Mouse (Mus musculus) forebrain, embryonic 10.5 days (tissue): ENCODE measurements at regions not wholly inside any gene's neighbourhood (a gene's known extent, or its start where the extent isn't known, plus 50 kb on each side); places are given as distances from the start of the nearest gene placed in this dataset.

Experiments
- DNase-seq: peaks from one replicate; pipeline ENCODE4 v3.0.0-alpha.2; 2017; ENCODE audit warnings: low spot score; ENCODE audit errors: extremely low spot score
- H3K27ac ChIP-seq: fragments of 300-500 bp; sonication (generic); 2 replicates; pipeline ENCODE4 v1.5.1; 2016; ENCODE audit warnings: mild to moderate bottlenecking
- H3K27me3 ChIP-seq: fragments of 300-500 bp; sonication (generic); 2 replicates; pipeline ENCODE4 v1.6.1; 2016; ENCODE audit warnings: mild to moderate bottlenecking; ENCODE audit not compliant: poor library complexity, severe bottlenecking
- H3K36me3 ChIP-seq: fragments of 300-500 bp; sonication (generic); replicated peaks from 2 replicates; pipeline ENCODE4 v1.6.1; 2016; ENCODE audit warnings: mild to moderate bottlenecking, moderate library complexity
- H3K4me1 ChIP-seq: fragments of 300-500 bp; sonication (generic); 2 replicates; pipeline ENCODE4 v1.6.1; 2016
- H3K4me3 ChIP-seq: fragments of 300-500 bp; sonication (generic); 2 replicates; pipeline ENCODE4 v1.5.1; 2016; ENCODE audit warnings: mild to moderate bottlenecking, moderate library complexity
- H3K9me3 ChIP-seq: fragments of 300-500 bp; sonication (generic); 2 replicates; pipeline ENCODE4 v1.6.1; 2016; ENCODE audit warnings: mild to moderate bottlenecking, moderate library complexity
- WGBS: fragments of 180-500 bp; shearing (Covaris S2); methylation state at CpG from one replicate; pipeline ENCODE4 v1.1.7; 2016; 5-methylcytosine and 5-hydroxymethylcytosine counted together

DNA sequence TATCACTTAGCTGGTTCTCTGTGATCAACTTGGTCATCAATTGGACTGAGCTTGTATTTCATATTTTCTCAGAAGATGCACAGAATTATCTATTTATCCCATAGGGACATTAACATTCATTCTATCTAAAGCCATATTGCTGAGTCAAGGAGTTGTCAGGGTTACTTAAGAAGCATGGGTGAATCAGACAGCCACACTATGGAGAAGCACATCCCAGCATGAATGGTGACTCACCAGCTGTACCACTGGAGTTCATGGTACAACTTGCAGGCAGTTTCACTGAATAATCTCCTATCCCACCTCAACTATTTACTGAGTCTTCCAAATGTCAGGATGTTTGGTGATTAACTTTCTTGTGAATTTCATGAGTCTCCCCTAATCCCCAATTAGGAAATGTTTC is 678.6 kb downstream of the Gsdmc2 start:
- H3K36me3 ChIP-seq = no peaks in the 10 kb centered on the region
- H3K9me3 ChIP-seq = no peaks in the 10 kb centered on the region
- H3K4me1 ChIP-seq = peaks cover 7% of the 10 kb centered on the region; the same call in 1 of the 2 replicates
- H3K4me3 ChIP-seq = no peak overlapping the region
- no peak overlapping the region for H3K27ac ChIP-seq
- DNase-seq = no peak
- no peaks in the 10 kb centered on the region for H3K27me3 ChIP-seq

DNA sequence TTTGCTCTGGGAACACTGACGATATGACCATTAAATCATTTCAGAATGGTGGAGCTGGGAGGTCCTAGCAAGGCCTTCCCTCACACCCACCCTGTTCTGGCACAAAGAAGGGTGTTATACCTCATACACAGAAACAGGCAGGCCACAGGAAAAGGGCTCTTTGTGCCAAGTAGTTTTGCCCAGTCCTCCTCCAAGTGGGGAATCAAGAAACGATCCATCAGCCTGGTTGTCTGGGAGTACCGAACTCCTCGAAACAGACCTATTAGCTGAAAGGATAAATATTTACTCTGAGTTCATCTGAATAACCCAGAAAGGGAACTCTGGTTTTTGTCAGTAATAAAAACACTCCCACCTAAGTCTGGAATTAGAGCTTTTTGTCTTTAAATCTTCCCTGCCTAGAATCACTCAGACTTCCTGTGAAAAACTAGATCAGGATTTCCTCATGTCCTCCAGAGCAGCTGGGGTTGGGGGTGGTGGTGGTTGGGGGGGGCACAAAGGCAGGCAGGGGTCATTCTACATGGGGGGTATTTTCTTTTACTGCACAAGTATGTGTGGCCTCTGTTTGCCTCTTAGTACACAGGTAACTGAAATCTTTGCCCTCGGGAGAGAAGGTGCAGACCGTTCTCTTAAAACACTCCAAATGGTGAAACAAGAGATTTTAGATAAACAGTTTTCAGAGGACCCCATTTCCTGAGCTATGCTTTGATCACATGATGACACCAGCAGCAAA is 681.3 kb downstream of the Gsdmc2 start:
- WGBS = 65% methylated on average over 6 of the region's 6 CpGs
- peaks cover 7% of the 10 kb centered on the region; the same call in 1 of the 2 replicates for H3K4me1 ChIP-seq
- H3K4me3 ChIP-seq = no peak overlapping the region
- no peaks in the 10 kb centered on the region for H3K36me3 ChIP-seq
- H3K27me3 ChIP-seq = no peaks in the 10 kb centered on the region
- DNase-seq = no peak
- H3K27ac ChIP-seq = no peak overlapping the region
- no peaks in the 10 kb centered on the region for H3K9me3 ChIP-seq

- Histone ChIP-seq H3K27ac (no peak overlapping the region), H3K36me3 (no peaks in the 10 kb centered on the region), H3K27me3 (no peaks in the 10 kb centered on the region), H3K4me3 (no peak overlapping the region), H3K9me3 (no peaks in the 10 kb centered on the region), H3K4me1 (peaks cover 7% of the 10 kb centered on the region; the same call in 1 of the 2 replicates)
- 83% methylated on average over 4 of the region's 4 CpGs for WGBS
- DNase-seq = no peak
Measured at GRCm38 (mm10) chr15:63162881-63163549, 682.0 kb downstream of the Gsdmc2 start.

DNA sequence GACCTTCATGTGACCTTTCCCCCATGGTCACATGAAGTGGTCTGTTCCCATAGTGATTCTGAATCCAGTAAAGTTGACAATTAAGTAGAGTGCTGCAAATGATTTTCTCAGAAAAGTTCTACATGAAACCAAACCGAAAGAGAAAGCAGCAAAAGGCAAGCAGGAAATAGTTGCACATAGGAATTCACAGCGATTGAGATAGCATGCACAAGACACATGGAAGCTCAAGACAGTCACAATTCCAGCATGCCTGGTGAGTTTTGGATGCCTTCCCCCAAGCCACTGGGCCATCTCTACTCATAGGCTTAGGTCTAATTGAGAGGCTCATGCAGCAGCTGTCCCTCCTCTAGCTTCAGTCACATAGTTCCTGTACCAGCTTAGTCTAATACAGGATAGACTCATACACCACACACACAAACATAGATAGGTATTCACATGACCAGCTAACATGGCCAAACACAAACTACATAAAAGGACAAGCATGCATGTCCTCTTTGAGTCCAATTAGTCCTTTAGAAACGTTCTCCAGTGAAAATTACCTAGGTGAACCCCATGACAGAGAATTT is 721.8 kb downstream of the Gsdmc2 start:
- Histone ChIP-seq H3K4me3 (no peak overlapping the region), H3K4me1 (no peaks in the 10 kb centered on the region), H3K27me3 (no peaks in the 10 kb centered on the region), H3K27ac (no peak overlapping the region), H3K9me3 (no peaks in the 10 kb centered on the region), H3K36me3 (no peaks in the 10 kb centered on the region)
- 86% methylated on average over 3 of the region's 3 CpGs for WGBS
- DNase-seq = no peak

GRCm38 (mm10) chr15:63112918-63113317 is 732.1 kb downstream of the Gsdmc2 start:
- Histone ChIP-seq H3K4me1 (no peaks in the 10 kb centered on the region), H3K9me3 (no peaks in the 10 kb centered on the region), H3K36me3 (no peaks in the 10 kb centered on the region), H3K27me3 (no peaks in the 10 kb centered on the region), H3K4me3 (no peak overlapping the region), H3K27ac (no peak overlapping the region)
- DNase-seq = no peak
- 83% methylated on average over 2 of the region's 2 CpGs for WGBS

DNA sequence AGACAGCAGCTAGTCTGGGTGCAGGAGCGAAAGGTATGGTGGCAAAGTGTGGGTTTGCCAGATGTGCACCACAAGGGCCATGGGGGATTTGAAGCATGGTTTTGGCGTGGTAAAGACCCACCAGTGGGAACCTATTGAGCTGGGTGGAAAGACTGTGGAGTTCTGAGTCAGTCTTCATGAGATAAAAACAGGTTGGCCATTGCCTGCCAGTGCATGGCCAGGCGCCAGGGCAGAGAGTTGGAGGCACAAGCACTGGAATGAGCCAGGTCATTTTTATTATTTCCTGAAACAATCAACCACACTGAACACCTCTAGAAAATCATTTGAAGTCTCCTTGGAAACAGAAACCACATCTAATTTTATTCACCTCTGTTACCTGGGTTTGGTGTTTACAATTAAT is 744.9 kb downstream of the Gsdmc2 start:
- H3K4me3 ChIP-seq = no peak overlapping the region
- H3K4me1 ChIP-seq = no peaks in the 10 kb centered on the region
- DNase-seq = no peak
- H3K9me3 ChIP-seq = peaks cover 2% of the 10 kb centered on the region; the same call in 1 of the 2 replicates
- H3K27me3 ChIP-seq = no peaks in the 10 kb centered on the region
- WGBS = 91% methylated on average over 3 of the region's 3 CpGs
- no peak overlapping the region for H3K27ac ChIP-seq
- no peaks in the 10 kb centered on the region for H3K36me3 ChIP-seq

DNA sequence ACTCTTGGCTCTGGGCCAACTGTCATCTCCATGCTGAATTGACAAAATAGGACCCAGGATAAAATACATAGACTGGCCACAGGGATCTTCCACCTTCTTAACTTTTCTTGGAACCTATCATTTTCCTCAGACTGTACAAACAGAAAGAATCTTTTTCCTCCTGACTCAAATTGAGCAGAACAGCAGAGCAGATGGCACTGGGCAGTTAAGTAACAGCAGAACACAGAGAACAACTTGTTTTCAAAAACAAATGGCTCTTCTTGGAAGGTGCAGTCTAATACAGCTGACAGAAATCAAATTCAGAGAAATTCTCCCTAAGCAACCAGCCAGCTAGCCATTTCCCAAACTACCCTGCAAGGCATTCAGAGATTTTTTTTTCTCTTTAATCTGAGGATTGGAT is 763.0 kb downstream of the Gsdmc2 start:
- H3K9me3 ChIP-seq = no peaks in the 10 kb centered on the region
- no peaks in the 10 kb centered on the region for H3K36me3 ChIP-seq
- no peaks in the 10 kb centered on the region for H3K27me3 ChIP-seq
- H3K4me3 ChIP-seq = no peak overlapping the region
- no peaks in the 10 kb centered on the region for H3K4me1 ChIP-seq
- no peak overlapping the region for H3K27ac ChIP-seq
- no peak for DNase-seq

DNA sequence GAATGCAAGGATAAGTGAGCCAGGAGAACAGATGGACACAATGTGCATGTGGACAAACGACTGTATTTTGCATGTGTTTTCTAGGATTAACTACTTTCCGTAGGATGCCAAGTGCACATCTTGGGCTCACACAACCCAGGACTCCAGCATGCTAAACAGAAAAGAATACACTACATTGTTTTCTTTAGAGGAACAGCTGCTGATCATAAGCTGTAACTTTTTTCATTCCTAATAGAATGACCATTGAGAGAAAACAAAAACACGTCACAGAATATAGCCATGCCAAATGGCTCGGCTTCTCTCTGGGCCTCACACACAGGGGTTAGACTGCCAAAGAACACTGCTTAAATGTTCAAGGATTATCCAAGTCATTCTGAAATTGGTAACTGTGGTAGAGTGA is 765.2 kb downstream of the Gsdmc2 start:
- H3K4me3 ChIP-seq = no peak overlapping the region

GRCm38 (mm10) chr15:63071921-63072320 is 773.1 kb downstream of the Gsdmc2 start:
- no peak overlapping the region for H3K27ac ChIP-seq
- H3K9me3 ChIP-seq = no peaks in the 10 kb centered on the region
- no peaks in the 10 kb centered on the region for H3K27me3 ChIP-seq
- H3K4me3 ChIP-seq = no peak overlapping the region
- no peaks in the 10 kb centered on the region for H3K36me3 ChIP-seq
- DNase-seq = no peak
- 87% methylated on average over 4 of the region's 4 CpGs for WGBS
- no peaks in the 10 kb centered on the region for H3K4me1 ChIP-seq

More for the DNA sequence above, 765.2 kb downstream of the Gsdmc2 start:
- H3K36me3 ChIP-seq = no peaks in the 10 kb centered on the region
- no peak for DNase-seq
- no peak overlapping the region for H3K27ac ChIP-seq
- H3K9me3 ChIP-seq = no peaks in the 10 kb centered on the region
- H3K4me1 ChIP-seq = no peaks in the 10 kb centered on the region
- 88% methylated on average over 4 of the region's 4 CpGs for WGBS
- no peaks in the 10 kb centered on the region for H3K27me3 ChIP-seq

GRCm38 (mm10) chr15:63067126-63067525 is 777.9 kb downstream of the Gsdmc2 start:
- Histone ChIP-seq H3K9me3 (no peaks in the 10 kb centered on the region), H3K4me3 (no peak overlapping the region), H3K27me3 (no peaks in the 10 kb centered on the region), H3K27ac (no peak overlapping the region), H3K36me3 (no peaks in the 10 kb centered on the region), H3K4me1 (no peaks in the 10 kb centered on the region)
- no peak for DNase-seq
- 92% methylated on average over 3 of the region's 3 CpGs for WGBS

DNA sequence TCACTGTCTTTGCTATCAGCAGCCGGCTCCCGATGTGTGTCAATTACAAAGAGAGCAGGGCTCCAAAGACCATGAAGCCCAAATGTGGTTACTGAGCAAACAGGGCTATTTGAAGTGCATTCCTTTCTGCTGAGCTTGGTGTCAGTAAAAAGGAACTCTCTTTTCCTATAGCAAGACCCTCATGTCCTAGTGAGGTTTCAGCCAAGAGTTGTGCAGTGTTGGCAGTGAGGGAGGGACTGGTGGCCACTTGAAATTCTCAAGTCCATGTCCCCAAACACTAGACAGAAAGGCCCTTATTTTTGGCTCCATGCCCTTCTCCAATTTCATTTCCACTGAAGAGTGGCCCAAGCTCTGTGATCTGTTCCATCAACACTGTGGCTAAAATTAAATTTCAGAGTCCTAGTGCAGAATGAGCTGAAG is 778.9 kb downstream of the Gsdmc2 start:
- 86% methylated on average over 2 of the region's 2 CpGs for WGBS
- Histone ChIP-seq H3K27ac (no peak overlapping the region), H3K4me3 (no peak overlapping the region), H3K27me3 (no peaks in the 10 kb centered on the region), H3K9me3 (no peaks in the 10 kb centered on the region), H3K36me3 (no peaks in the 10 kb centered on the region), H3K4me1 (no peaks in the 10 kb centered on the region)
- no peak for DNase-seq

- Histone ChIP-seq H3K4me3 (no peak overlapping the region), H3K4me1 (no peaks in the 10 kb centered on the region), H3K27ac (no peak overlapping the region), H3K36me3 (no peaks in the 10 kb centered on the region), H3K9me3 (no peaks in the 10 kb centered on the region), H3K27me3 (peaks cover 4% of the 10 kb centered on the region; the same call in 1 of the 2 replicates)
- DNase-seq = no peak
- WGBS = 71% methylated on average over 3 of the region's 3 CpGs
Measured at GRCm38 (mm10) chr15:63061891-63062290, 783.1 kb downstream of the Gsdmc2 start.

- H3K27ac ChIP-seq = no peak overlapping the region
- peaks cover 14% of the 10 kb centered on the region; the same call in 1 of the 2 replicates for H3K27me3 ChIP-seq
- 94% methylated on average over 3 of the region's 3 CpGs for WGBS
- H3K9me3 ChIP-seq = no peaks in the 10 kb centered on the region
- no peak overlapping the region for H3K4me3 ChIP-seq
- no peaks in the 10 kb centered on the region for H3K36me3 ChIP-seq
- no peaks in the 10 kb centered on the region for H3K4me1 ChIP-seq
- no peak for DNase-seq
Measured at GRCm38 (mm10) chr15:63060826-63061225, 784.2 kb downstream of the Gsdmc2 start.
